Mouse (Mus musculus): ENCODE measurements around the gene Galnt16. TPM values are rescaled to one million over a fixed set of nuclear protein-coding genes. Genes with fewer than 3 reads are reported as not detected.

Gene Galnt16
- polyA plus RNA-seq, 1 experiment from 2014 or later: 6.9 TPM

GRCm38 (mm10) chr12:80566502-80566901 is 48.4 kb downstream of the Galnt16 start:
- Histone ChIP-seq H3K4me1 (replicated peaks) (peaks cover 16% of the 10 kb centered on the region), H3K4me3 (no peak overlapping the region), H3K36me3 (no peaks in the 10 kb centered on the region), H3K27me3 (no peaks in the 10 kb centered on the region), H3K27ac (no peak overlapping the region), H3K9ac (no peak overlapping the region), H3K4me2 (no peak overlapping the region), H3K9me3 (replicated peaks) (no peaks in the 10 kb centered on the region)
- no peak for ATAC-seq (replicated peaks; ENCODE audit: insufficient number of reproducible peaks, insufficient read depth, low FRiP score, low read depth)
- WGBS: 65% methylated on average over 4 of the region's 4 CpGs

GRCm38 (mm10) chr12:80567375-80567774 is 49.3 kb downstream of the Galnt16 start:
- H3K27me3 ChIP-seq: no peaks in the 10 kb centered on the region
- no peak for ATAC-seq (replicated peaks; ENCODE audit: insufficient number of reproducible peaks, insufficient read depth, low FRiP score, low read depth)
- H3K9ac ChIP-seq: no peak overlapping the region
- WGBS: 44% methylated on average over 3 of the region's 3 CpGs
- no peak overlapping the region for H3K4me2 ChIP-seq
- no peak overlapping the region for H3K4me3 ChIP-seq
- H3K9me3 ChIP-seq (replicated peaks): no peaks in the 10 kb centered on the region
- peaks cover 13% of the 10 kb centered on the region for H3K4me1 ChIP-seq (replicated peaks)
- peak overlapping the region; percentile 9; the same call in 1 of the 2 replicates for H3K27ac ChIP-seq
- H3K36me3 ChIP-seq: no peaks in the 10 kb centered on the region

- peaks cover 12% of the 10 kb centered on the region for H3K4me1 ChIP-seq (replicated peaks)
- WGBS: 82% methylated on average over 2 of the region's 2 CpGs
- H3K4me3 ChIP-seq: no peak overlapping the region
- no peaks in the 10 kb centered on the region for H3K9me3 ChIP-seq (replicated peaks)
- no peak overlapping the region for H3K4me2 ChIP-seq
- H3K27ac ChIP-seq: no peak overlapping the region
- no peak overlapping the region for H3K9ac ChIP-seq
- H3K36me3 ChIP-seq: no peaks in the 10 kb centered on the region
- H3K27me3 ChIP-seq: no peaks in the 10 kb centered on the region
- ATAC-seq (replicated peaks; ENCODE audit: insufficient number of reproducible peaks, insufficient read depth, low FRiP score, low read depth): no peak
These were observed 51.5 kb downstream of the Galnt16 start for GRCm38 (mm10) chr12:80569561-80569960.

GRCm38 (mm10) chr12:80574318-80574717 is 56.2 kb downstream of the Galnt16 start:
- Histone ChIP-seq H3K27ac (peak overlapping the region; percentile 61), H3K9ac (no peak overlapping the region), H3K27me3 (no peaks in the 10 kb centered on the region), H3K36me3 (no peaks in the 10 kb centered on the region), H3K4me3 (no peak overlapping the region), H3K4me1 (replicated peaks) (peaks cover 20% of the 10 kb centered on the region), H3K4me2 (peak overlapping the region; percentile 54; the same call in 1 of the 2 replicates), H3K9me3 (replicated peaks) (no peaks in the 10 kb centered on the region)
- peak; percentile 48; the same call in 1 of the 2 replicates for ATAC-seq (replicated peaks; ENCODE audit: insufficient number of reproducible peaks, insufficient read depth, low FRiP score, low read depth)
- WGBS: 64% methylated on average over 4 of the region's 4 CpGs

- 20% methylated on average over 15 of the region's 15 CpGs for WGBS
- Histone ChIP-seq H3K4me1 (replicated peaks) (peaks cover 20% of the 10 kb centered on the region), H3K36me3 (no peaks in the 10 kb centered on the region), H3K9ac (no peak overlapping the region), H3K4me2 (peak overlapping the region; percentile 54), H3K4me3 (no peak overlapping the region), H3K27me3 (no peaks in the 10 kb centered on the region), H3K27ac (peak overlapping the region; percentile 61), H3K9me3 (replicated peaks) (no peaks in the 10 kb centered on the region)
- ATAC-seq (replicated peaks; ENCODE audit: insufficient number of reproducible peaks, insufficient read depth, low FRiP score, low read depth): peak; percentile 40; the same call in 1 of the 2 replicates
These were observed 56.8 kb downstream of the Galnt16 start for GRCm38 (mm10) chr12:80574825-80575371.

GRCm38 (mm10) chr12:80577049-80577448 is 59.0 kb downstream of the Galnt16 start:
- H3K4me3 ChIP-seq: no peak overlapping the region
- H3K9ac ChIP-seq: no peak overlapping the region
- no peak overlapping the region for H3K4me2 ChIP-seq
- peaks cover 20% of the 10 kb centered on the region for H3K4me1 ChIP-seq (replicated peaks)
- no peaks in the 10 kb centered on the region for H3K36me3 ChIP-seq
- WGBS: 72% methylated on average over 5 of the region's 5 CpGs
- no peak for ATAC-seq (replicated peaks; ENCODE audit: insufficient number of reproducible peaks, insufficient read depth, low FRiP score, low read depth)
- H3K27me3 ChIP-seq: no peaks in the 10 kb centered on the region
- H3K9me3 ChIP-seq (replicated peaks): no peaks in the 10 kb centered on the region
- no peak overlapping the region for H3K27ac ChIP-seq

GRCm38 (mm10) chr12:80581357-80581756 is 63.3 kb downstream of the Galnt16 start:
- no peaks in the 10 kb centered on the region for H3K27me3 ChIP-seq
- no peak overlapping the region for H3K4me3 ChIP-seq
- 45% methylated on average over 5 of the region's 5 CpGs for WGBS
- H3K4me1 ChIP-seq (replicated peaks): no peaks in the 10 kb centered on the region
- no peaks in the 10 kb centered on the region for H3K9me3 ChIP-seq (replicated peaks)
- no peak for ATAC-seq (replicated peaks; ENCODE audit: insufficient number of reproducible peaks, insufficient read depth, low FRiP score, low read depth)
- no peaks in the 10 kb centered on the region for H3K36me3 ChIP-seq
- H3K9ac ChIP-seq: no peak overlapping the region
- no peak overlapping the region for H3K4me2 ChIP-seq
- no peak overlapping the region for H3K27ac ChIP-seq

GRCm38 (mm10) chr12:80584973-80585372 is 66.9 kb downstream of the Galnt16 start:
- Histone ChIP-seq H3K4me2 (no peak overlapping the region), H3K27ac (no peak overlapping the region), H3K36me3 (no peaks in the 10 kb centered on the region), H3K4me1 (replicated peaks) (no peaks in the 10 kb centered on the region), H3K9me3 (replicated peaks) (no peaks in the 10 kb centered on the region), H3K9ac (no peak overlapping the region), H3K27me3 (no peaks in the 10 kb centered on the region), H3K4me3 (no peak overlapping the region)
- 27% methylated on average over 2 of the region's 2 CpGs for WGBS
- ATAC-seq (replicated peaks; ENCODE audit: insufficient number of reproducible peaks, insufficient read depth, low FRiP score, low read depth): no peak

- no peak overlapping the region for H3K4me3 ChIP-seq
- H3K9me3 ChIP-seq (replicated peaks): no peaks in the 10 kb centered on the region
- no peak overlapping the region for H3K27ac ChIP-seq
- no peak overlapping the region for H3K9ac ChIP-seq
- WGBS: 48% methylated on average over 4 of the region's 4 CpGs
- H3K4me2 ChIP-seq: no peak overlapping the region
- no peak for ATAC-seq (replicated peaks; ENCODE audit: insufficient number of reproducible peaks, insufficient read depth, low FRiP score, low read depth)
- H3K36me3 ChIP-seq: no peaks in the 10 kb centered on the region
- no peaks in the 10 kb centered on the region for H3K27me3 ChIP-seq
- H3K4me1 ChIP-seq (replicated peaks): peaks cover 14% of the 10 kb centered on the region
These were observed 76.1 kb downstream of the Galnt16 start for GRCm38 (mm10) chr12:80594141-80594540.

- Histone ChIP-seq H3K27ac (no peak overlapping the region), H3K4me3 (no peak overlapping the region), H3K4me1 (replicated peaks) (peaks cover 21% of the 10 kb centered on the region), H3K36me3 (no peaks in the 10 kb centered on the region), H3K27me3 (no peaks in the 10 kb centered on the region), H3K4me2 (no peak overlapping the region), H3K9ac (no peak overlapping the region), H3K9me3 (replicated peaks) (no peaks in the 10 kb centered on the region)
- no peak for ATAC-seq (replicated peaks; ENCODE audit: insufficient number of reproducible peaks, insufficient read depth, low FRiP score, low read depth)
- WGBS: 92% methylated on average over 4 of the region's 4 CpGs
These were observed 76.7 kb downstream of the Galnt16 start for GRCm38 (mm10) chr12:80594781-80595180.

GRCm38 (mm10) chr12:80595566-80595965 is 77.5 kb downstream of the Galnt16 start:
- Histone ChIP-seq H3K27ac (no peak overlapping the region), H3K9ac (no peak overlapping the region), H3K36me3 (no peaks in the 10 kb centered on the region), H3K9me3 (replicated peaks) (no peaks in the 10 kb centered on the region), H3K27me3 (no peaks in the 10 kb centered on the region), H3K4me3 (no peak overlapping the region), H3K4me1 (replicated peaks) (peaks cover 29% of the 10 kb centered on the region), H3K4me2 (no peak overlapping the region)
- no peak for ATAC-seq (replicated peaks; ENCODE audit: insufficient number of reproducible peaks, insufficient read depth, low FRiP score, low read depth)
- 87% methylated on average over 4 of the region's 4 CpGs for WGBS

- H3K27ac ChIP-seq: no peak overlapping the region
- H3K9ac ChIP-seq: no peak overlapping the region
- WGBS: 74% methylated on average over 4 of the region's 4 CpGs
- no peaks in the 10 kb centered on the region for H3K27me3 ChIP-seq
- no peak overlapping the region for H3K4me3 ChIP-seq
- H3K36me3 ChIP-seq: no peaks in the 10 kb centered on the region
- H3K9me3 ChIP-seq (replicated peaks): no peaks in the 10 kb centered on the region
- no peak for ATAC-seq (replicated peaks; ENCODE audit: insufficient number of reproducible peaks, insufficient read depth, low FRiP score, low read depth)
- H3K4me1 ChIP-seq (replicated peaks): peaks cover 33% of the 10 kb centered on the region
- no peak overlapping the region for H3K4me2 ChIP-seq
These were observed 77.9 kb downstream of the Galnt16 start for GRCm38 (mm10) chr12:80595968-80596367.
